Mouse (Mus musculus) neural tube, embryonic 10.5 days (tissue): ENCODE results near the gene Aunip.
A peak's percentile ranks its signal among the peaks of the same experiment; 100 is the strongest.

Experiments used
- DNase-seq: peaks from one replicate; pipeline ENCODE4 v3.0.0-alpha.2; 2017; ENCODE audit warnings: low spot score; ENCODE audit errors: extremely low spot score

The Aunip gene

GRCm38 (mm10) chr4:134515614-134516013 lies 4.8 kb downstream of the Aunip start:
- DNase-seq = no peak

- DNase-seq = no peak
Measured at GRCm38 (mm10) chr4:134516981-134517380, 6.2 kb downstream of the Aunip start.

GRCm38 (mm10) chr4:134517719-134518118 lies 6.9 kb downstream of the Aunip start:
- no peak for DNase-seq

- no peak for DNase-seq
Measured at GRCm38 (mm10) chr4:134518541-134518940, 7.7 kb downstream of the Aunip start.

- no peak for DNase-seq
Measured at GRCm38 (mm10) chr4:134519281-134519680, 8.5 kb downstream of the Aunip start.

- DNase-seq = no peak
Measured at GRCm38 (mm10) chr4:134523447-134523846, 12.6 kb downstream of the Aunip start.

GRCm38 (mm10) chr4:134525806-134526205 lies 15.0 kb downstream of the Aunip start:
- no peak for DNase-seq

GRCm38 (mm10) chr4:134526220-134526619 lies 15.4 kb downstream of the Aunip start:
- DNase-seq = no peak

- DNase-seq = no peak
Measured at GRCm38 (mm10) chr4:134532928-134533327, 22.1 kb downstream of the Aunip start.

GRCm38 (mm10) chr4:134533421-134533820 lies 22.6 kb downstream of the Aunip start:
- DNase-seq = no peak

- peak; percentile 72 for DNase-seq
Measured at GRCm38 (mm10) chr4:134534124-134534886, 23.5 kb downstream of the Aunip start.

GRCm38 (mm10) chr4:134534932-134535786 lies 24.4 kb downstream of the Aunip start, which contains the start of gene Mtfr1l:
Mtfr1l (minus strand) TSS chr4:134535387.
- DNase-seq = peak; percentile 98

- no peak for DNase-seq
Measured at GRCm38 (mm10) chr4:134535787-134536151, 25.0 kb downstream of the Aunip start.

- DNase-seq = no peak
Measured at GRCm38 (mm10) chr4:134538997-134539580, 28.3 kb downstream of the Aunip start.

GRCm38 (mm10) chr4:134542726-134543125 lies 31.9 kb downstream of the Aunip start:
- DNase-seq = no peak

GRCm38 (mm10) chr4:134543261-134543660 lies 32.5 kb downstream of the Aunip start:
- DNase-seq = peak; percentile 96

- no peak for DNase-seq
Measured at GRCm38 (mm10) chr4:134546814-134547705, 36.3 kb downstream of the Aunip start.

GRCm38 (mm10) chr4:134548169-134548938 lies 37.6 kb downstream of the Aunip start:
- no peak for DNase-seq

GRCm38 (mm10) chr4:134549899-134550298 lies 39.1 kb downstream of the Aunip start:
- DNase-seq = no peak
